Mouse (Mus musculus) myocyte (in vitro differentiated cells): ENCODE data around the gene Itpripl2.

Experiments
- CEBPB ChIP-seq: IDR thresholded peaks from 2 replicates; pipeline ENCODE4 v1.6.1; 2011; ENCODE audit warnings: mild to moderate bottlenecking, moderate library complexity; ENCODE audit not compliant: poor library complexity, insufficient read depth, severe bottlenecking
- E2F4 ChIP-seq: IDR thresholded peaks from one replicate; pipeline ENCODE4 v1.6.1; 2011; ENCODE audit warnings: mild to moderate bottlenecking, control low read depth, moderate library complexity; ENCODE audit not compliant: insufficient read depth
- MAX ChIP-seq: IDR thresholded peaks from one replicate; pipeline ENCODE4 v1.6.1; 2011; ENCODE audit warnings: low read depth, mild to moderate bottlenecking, control low read depth
- MYOG ChIP-seq, 3 experiments: IDR thresholded peaks; one replicate each; pipeline ENCODE4 v1.6.1; 2011; ENCODE audit warnings: control low read depth in 2 of 3, low read depth in 2 of 3, mild to moderate bottlenecking in 2 of 3; ENCODE audit not compliant: insufficient read length in 2 of 3, control insufficient read depth in 1 of 3, insufficient read depth in 1 of 3
- POLR2A ChIP-seq: IDR thresholded peaks from one replicate; pipeline ENCODE4 v1.6.1; 2011; ENCODE audit warnings: low read depth, mild to moderate bottlenecking, control low read depth, moderate library complexity; ENCODE audit not compliant: insufficient read length
- POLR2AphosphoS2 ChIP-seq: IDR thresholded peaks from one replicate; pipeline ENCODE4 v1.6.1; 2011; ENCODE audit warnings: low read depth, control low read depth; ENCODE audit not compliant: insufficient read length
- SRF ChIP-seq: IDR thresholded peaks from one replicate; pipeline ENCODE4 v1.6.1; 2011; ENCODE audit warnings: low read depth; ENCODE audit not compliant: control insufficient read depth, insufficient read length
- TCF12 ChIP-seq: IDR thresholded peaks from one replicate; pipeline ENCODE4 v1.6.1; 2011; ENCODE audit warnings: mild to moderate bottlenecking, control low read depth; ENCODE audit not compliant: poor library complexity, insufficient read depth, severe bottlenecking
- USF1 ChIP-seq: IDR thresholded peaks from one replicate; pipeline ENCODE4 v1.6.1; 2011; ENCODE audit warnings: low read depth, mild to moderate bottlenecking, control low read depth, moderate library complexity

GRCm38 (mm10) chr7:118443895-118444485, 47.8 kb downstream of the Itpripl2 start:
- TF ChIP-seq POLR2A = no peak
- no peak for TF ChIP-seq POLR2AphosphoS2
- no peak for TF ChIP-seq USF1
- no peak for TF ChIP-seq TCF12
- TF ChIP-seq E2F4 = no peak
- no peak for TF ChIP-seq CEBPB
- TF ChIP-seq MAX = no peak
- TF ChIP-seq MYOG (IDR thresholded peaks at IDR 0.05; ENCODE audit: control insufficient read depth in 1 of 3, insufficient read depth in 1 of 3, insufficient read length in 2 of 3, low read depth in 2 of 3) = no peak
- no peak for TF ChIP-seq SRF
